Mouse (Mus musculus): ENCODE measurements around the gene E2f4. TPM values are rescaled to one million over a fixed set of nuclear protein-coding genes. Genes with fewer than 3 reads are reported as not detected.

The E2f4 gene
- polyA plus RNA-seq, 1 experiment from 2014 or later = 69.9 TPM

- 4% methylated on average over 11 of the region's 11 CpGs for WGBS
- H3K27ac ChIP-seq = no peak overlapping the region
- H3K4me2 ChIP-seq (replicated peaks) = peak overlapping the region; percentile 84; the same call in 1 of the 2 replicates
- H3K9ac ChIP-seq = no peak overlapping the region
- H3K9me3 ChIP-seq (replicated peaks) = no peaks in the 10 kb centered on the region
- 0 out of 2 replicates have a peak, but pooled peaks cover 4% of the 10 kb centered on the region for H3K36me3 ChIP-seq
- peaks cover 99% of the 10 kb centered on the region for H3K27me3 ChIP-seq
- no peak for ATAC-seq (ENCODE audit: low FRiP score)
- peak overlapping the region; percentile 44; the same call in 1 of the 2 replicates for H3K4me3 ChIP-seq
- peaks cover 27% of the 10 kb centered on the region for H3K4me1 ChIP-seq
These were observed 22.1 kb upstream of the E2f4 start for GRCm38 (mm10) chr8:105275387-105275786.

GRCm38 (mm10) chr8:105275840-105276239 lies 21.6 kb upstream of the E2f4 start, which contains the start of gene Nol3:
TSS of gene Nol3 (plus strand) at chr8:105276140.
- Histone ChIP-seq H3K9me3 (replicated peaks) (no peaks in the 10 kb centered on the region), H3K27ac (no peak within 1 kb of the TSS), H3K36me3 (0 out of 2 replicates have a peak, but pooled peaks cover 8% of the 10 kb centered on the region), H3K27me3 (peaks cover 99% of the 10 kb centered on the region), H3K9ac (peak within 1 kb of the TSS; percentile 57), H3K4me1 (peaks cover 22% of the 10 kb centered on the region), H3K4me2 (replicated peaks) (peak within 1 kb of the TSS; percentile 84), H3K4me3 (peak within 1 kb of the TSS; percentile 44)
- ATAC-seq (ENCODE audit: low FRiP score) = no peak
- WGBS = 7% methylated on average over 10 of the region's 10 CpGs

GRCm38 (mm10) chr8:105276292-105277120 lies 21.0 kb upstream of the E2f4 start:
- WGBS = 3% methylated on average over 30 of the region's 30 CpGs

GRCm38 (mm10) chr8:105278911-105279334 lies 18.5 kb upstream of the E2f4 start:
- H3K36me3 ChIP-seq = peaks cover 34% of the 10 kb centered on the region
- peak overlapping the region; percentile 40 for H3K4me2 ChIP-seq (replicated peaks)
- H3K27me3 ChIP-seq = peaks cover 82% of the 10 kb centered on the region
- ATAC-seq (ENCODE audit: low FRiP score) = peak; percentile 39
- H3K9ac ChIP-seq = no peak overlapping the region
- H3K4me1 ChIP-seq = peaks cover 22% of the 10 kb centered on the region
- 0 out of 2 replicates have a peak overlapping the region, but pooled peaks have one; percentile 13 for H3K4me3 ChIP-seq
- H3K27ac ChIP-seq = no peak overlapping the region
- WGBS = 4% methylated on average over 28 of the region's 28 CpGs
- H3K9me3 ChIP-seq (replicated peaks) = no peaks in the 10 kb centered on the region

More at GRCm38 (mm10) chr8:105276292-105277120, 21.0 kb upstream of the E2f4 start:
- H3K36me3 ChIP-seq = peaks cover 10% of the 10 kb centered on the region; the same call in 1 of the 2 replicates
- H3K4me1 ChIP-seq = peaks cover 22% of the 10 kb centered on the region
- ATAC-seq (ENCODE audit: low FRiP score) = peak; percentile 73
- H3K27ac ChIP-seq = no peak overlapping the region
- peak overlapping the region; percentile 57 for H3K9ac ChIP-seq
- H3K4me2 ChIP-seq (replicated peaks) = peak overlapping the region; percentile 84
- peaks cover 97% of the 10 kb centered on the region for H3K27me3 ChIP-seq
- peak overlapping the region; percentile 44 for H3K4me3 ChIP-seq
- H3K9me3 ChIP-seq (replicated peaks) = no peaks in the 10 kb centered on the region

DNA sequence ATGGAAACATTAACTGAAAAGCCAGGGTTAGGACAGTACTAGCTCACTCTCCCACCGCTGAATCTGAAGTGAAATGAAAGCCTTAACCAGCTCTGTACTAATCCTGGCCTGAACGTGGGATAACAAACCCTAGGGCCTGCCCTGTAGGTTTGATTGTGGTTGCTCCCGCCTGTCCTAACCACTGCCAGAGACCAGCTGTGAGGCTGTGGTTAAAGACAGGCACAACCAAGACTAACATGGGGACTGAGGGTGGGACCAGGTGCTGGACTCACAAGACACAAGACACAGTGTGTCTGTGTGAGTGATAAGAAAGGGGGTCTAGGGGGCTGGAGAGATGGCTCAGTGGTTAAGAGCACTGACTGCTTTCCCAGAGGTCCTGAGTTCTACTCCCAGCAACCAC lies 16.9 kb upstream of the E2f4 start:
- ATAC-seq (ENCODE audit: low FRiP score) = no peak
- Histone ChIP-seq H3K27ac (no peak overlapping the region), H3K9ac (no peak overlapping the region), H3K4me1 (peaks cover 24% of the 10 kb centered on the region), H3K27me3 (peaks cover 69% of the 10 kb centered on the region), H3K4me2 (replicated peaks) (no peak overlapping the region), H3K36me3 (peaks cover 46% of the 10 kb centered on the region), H3K4me3 (no peak overlapping the region), H3K9me3 (replicated peaks) (no peaks in the 10 kb centered on the region)
- WGBS = 65% methylated on average over 3 of the region's 3 CpGs

DNA sequence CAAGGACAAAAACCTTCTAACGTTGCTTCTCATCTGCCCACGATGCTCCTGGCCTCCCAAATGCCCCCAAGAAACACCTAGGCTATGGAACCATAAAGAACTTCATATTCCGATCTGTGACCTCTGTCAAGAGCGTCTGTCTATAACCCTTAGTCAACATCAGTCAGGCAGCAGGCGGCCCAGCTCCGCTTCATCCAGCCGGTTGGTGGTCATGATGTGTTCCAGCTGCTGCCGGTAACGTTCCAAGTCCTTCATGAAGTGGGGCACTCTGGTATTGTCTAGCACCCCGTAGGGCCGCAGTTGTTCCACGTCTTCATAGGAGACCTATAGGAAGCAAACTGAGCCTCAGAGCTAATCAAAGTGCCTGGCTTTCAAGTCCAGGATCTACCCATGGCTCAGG lies 15.6 kb upstream of the E2f4 start:
- Histone ChIP-seq H3K4me2 (replicated peaks) (no peak overlapping the region), H3K4me1 (peaks cover 24% of the 10 kb centered on the region), H3K27ac (no peak overlapping the region), H3K9me3 (replicated peaks) (no peaks in the 10 kb centered on the region), H3K27me3 (peaks cover 57% of the 10 kb centered on the region), H3K36me3 (peaks cover 47% of the 10 kb centered on the region), H3K9ac (no peak overlapping the region), H3K4me3 (no peak overlapping the region)
- no peak for ATAC-seq (ENCODE audit: low FRiP score)
- 89% methylated on average over 12 of the region's 12 CpGs for WGBS

GRCm38 (mm10) chr8:105282239-105282638 lies 15.2 kb upstream of the E2f4 start:
- Histone ChIP-seq H3K4me2 (replicated peaks) (no peak overlapping the region), H3K9me3 (replicated peaks) (no peaks in the 10 kb centered on the region), H3K27ac (no peak overlapping the region), H3K4me1 (peaks cover 26% of the 10 kb centered on the region), H3K4me3 (no peak overlapping the region), H3K9ac (no peak overlapping the region), H3K36me3 (peaks cover 47% of the 10 kb centered on the region), H3K27me3 (peaks cover 53% of the 10 kb centered on the region)
- no peak for ATAC-seq (ENCODE audit: low FRiP score)
- WGBS = 86% methylated on average over 4 of the region's 4 CpGs

- peak; percentile 27; the same call in 1 of the 2 replicates for ATAC-seq (ENCODE audit: low FRiP score)
- Histone ChIP-seq H3K4me2 (replicated peaks) (no peak overlapping the region), H3K27ac (no peak overlapping the region), H3K9me3 (replicated peaks) (no peaks in the 10 kb centered on the region), H3K4me1 (peaks cover 34% of the 10 kb centered on the region), H3K4me3 (no peak overlapping the region), H3K27me3 (peaks cover 45% of the 10 kb centered on the region), H3K36me3 (peaks cover 47% of the 10 kb centered on the region), H3K9ac (no peak overlapping the region)
- WGBS = 21% methylated on average over 23 of the region's 23 CpGs
These were observed 14.4 kb upstream of the E2f4 start for GRCm38 (mm10) chr8:105283074-105283473.

DNA sequence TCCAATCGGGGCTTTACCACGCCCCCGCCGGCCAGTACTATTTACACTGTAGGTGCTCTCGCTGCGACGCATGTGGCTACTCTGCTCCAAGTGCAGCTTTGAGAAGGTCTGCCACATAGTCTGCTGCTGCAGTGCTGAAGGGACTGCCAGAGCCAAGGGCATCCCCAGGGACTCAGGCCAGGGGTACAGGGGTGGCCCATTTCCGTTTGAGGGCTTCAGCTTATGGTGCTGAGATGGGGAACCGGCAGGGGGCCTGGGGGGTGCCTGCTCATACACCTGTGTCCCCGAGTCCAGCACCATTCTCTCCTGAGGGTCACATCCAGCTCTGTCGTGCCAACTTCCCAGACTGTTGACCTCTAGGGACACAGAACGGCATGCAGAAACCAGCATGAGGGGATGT lies 11.9 kb upstream of the E2f4 start:
- H3K4me1 ChIP-seq = peaks cover 46% of the 10 kb centered on the region
- ATAC-seq (ENCODE audit: low FRiP score) = no peak
- WGBS = 34% methylated on average over 12 of the region's 12 CpGs
- peaks cover 41% of the 10 kb centered on the region for H3K36me3 ChIP-seq
- H3K4me2 ChIP-seq (replicated peaks) = peak overlapping the region; percentile 81; the same call in 1 of the 2 replicates
- H3K27ac ChIP-seq = no peak overlapping the region
- no peaks in the 10 kb centered on the region for H3K9me3 ChIP-seq (replicated peaks)
- H3K27me3 ChIP-seq = peaks cover 28% of the 10 kb centered on the region
- H3K4me3 ChIP-seq = no peak overlapping the region
- no peak overlapping the region for H3K9ac ChIP-seq

DNA sequence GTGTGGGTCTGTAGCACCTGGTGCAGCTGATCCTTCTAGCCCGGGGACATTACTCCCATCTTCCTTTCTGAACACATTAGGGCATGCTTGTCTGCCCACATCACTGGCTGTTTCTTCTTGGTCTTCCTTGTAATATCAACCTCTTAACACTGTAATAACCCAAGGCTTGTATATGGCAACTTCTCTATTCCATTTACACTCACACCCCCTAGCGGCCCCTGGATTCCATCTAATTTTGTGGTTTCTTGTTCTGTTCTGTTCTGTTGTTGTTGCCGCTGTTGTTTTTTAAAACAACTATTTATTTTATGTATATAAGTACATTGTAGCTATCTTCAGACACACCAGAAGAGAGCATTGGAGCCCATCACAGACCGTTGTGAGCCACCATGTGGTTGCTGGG lies 10.6 kb upstream of the E2f4 start:
- H3K4me1 ChIP-seq = peaks cover 50% of the 10 kb centered on the region

GRCm38 (mm10) chr8:105288231-105288630 lies 9.2 kb upstream of the E2f4 start:
- H3K4me3 ChIP-seq = peak overlapping the region; percentile 48
- H3K9me3 ChIP-seq (replicated peaks) = no peaks in the 10 kb centered on the region
- WGBS = 81% methylated on average over 5 of the region's 5 CpGs
- no peak overlapping the region for H3K27ac ChIP-seq
- H3K4me2 ChIP-seq (replicated peaks) = peak overlapping the region; percentile 81
- peaks cover 19% of the 10 kb centered on the region for H3K36me3 ChIP-seq
- H3K4me1 ChIP-seq = peaks cover 50% of the 10 kb centered on the region
- no peak for ATAC-seq (ENCODE audit: low FRiP score)
- H3K9ac ChIP-seq = peak overlapping the region; percentile 60
- peaks cover 26% of the 10 kb centered on the region for H3K27me3 ChIP-seq

More for the DNA sequence above, 10.6 kb upstream of the E2f4 start:
- peak overlapping the region; percentile 81 for H3K4me2 ChIP-seq (replicated peaks)
- H3K36me3 ChIP-seq = peaks cover 33% of the 10 kb centered on the region
- H3K9ac ChIP-seq = no peak overlapping the region
- H3K4me3 ChIP-seq = no peak overlapping the region
- H3K27me3 ChIP-seq = peaks cover 19% of the 10 kb centered on the region
- 87% methylated on average over 4 of the region's 4 CpGs for WGBS
- no peaks in the 10 kb centered on the region for H3K9me3 ChIP-seq (replicated peaks)
- H3K27ac ChIP-seq = no peak overlapping the region
- ATAC-seq (ENCODE audit: low FRiP score) = no peak

GRCm38 (mm10) chr8:105288958-105289732 lies 8.3 kb upstream of the E2f4 start:
- peak overlapping the region; percentile 48 for H3K4me3 ChIP-seq
- H3K27ac ChIP-seq = peak overlapping the region; percentile 92
- peak; percentile 94 for ATAC-seq (ENCODE audit: low FRiP score)
- under 1% methylated on average over 53 of the region's 53 CpGs for WGBS
- H3K9me3 ChIP-seq (replicated peaks) = no peaks in the 10 kb centered on the region
- H3K27me3 ChIP-seq = peaks cover 31% of the 10 kb centered on the region
- H3K9ac ChIP-seq = peak overlapping the region; percentile 60
- peaks cover 13% of the 10 kb centered on the region for H3K36me3 ChIP-seq
- H3K4me1 ChIP-seq = peaks cover 50% of the 10 kb centered on the region
- peak overlapping the region; percentile 81 for H3K4me2 ChIP-seq (replicated peaks)
